Mouse (Mus musculus) myocyte (in vitro differentiated cells): Measurements from ENCODE around the gene Tom1l1.

ENCODE experiments used
- E2F4 ChIP-seq: IDR thresholded peaks from one replicate; pipeline ENCODE4 v1.6.1; 2011; ENCODE audit warnings: mild to moderate bottlenecking, control low read depth, moderate library complexity; ENCODE audit not compliant: insufficient read depth
- MAX ChIP-seq: IDR thresholded peaks from one replicate; pipeline ENCODE4 v1.6.1; 2011; ENCODE audit warnings: low read depth, mild to moderate bottlenecking, control low read depth
- MYOG ChIP-seq, 3 experiments: IDR thresholded peaks; one replicate each; pipeline ENCODE4 v1.6.1; 2011; ENCODE audit warnings: control low read depth in 2 of 3, low read depth in 2 of 3, mild to moderate bottlenecking in 2 of 3; ENCODE audit not compliant: insufficient read length in 2 of 3, control insufficient read depth in 1 of 3, insufficient read depth in 1 of 3
- POLR2A ChIP-seq: IDR thresholded peaks from one replicate; pipeline ENCODE4 v1.6.1; 2011; ENCODE audit warnings: low read depth, mild to moderate bottlenecking, control low read depth, moderate library complexity; ENCODE audit not compliant: insufficient read length
- POLR2AphosphoS2 ChIP-seq: IDR thresholded peaks from one replicate; pipeline ENCODE4 v1.6.1; 2011; ENCODE audit warnings: low read depth, control low read depth; ENCODE audit not compliant: insufficient read length
- SRF ChIP-seq: IDR thresholded peaks from one replicate; pipeline ENCODE4 v1.6.1; 2011; ENCODE audit warnings: low read depth; ENCODE audit not compliant: control insufficient read depth, insufficient read length
- TCF12 ChIP-seq: IDR thresholded peaks from one replicate; pipeline ENCODE4 v1.6.1; 2011; ENCODE audit warnings: mild to moderate bottlenecking, control low read depth; ENCODE audit not compliant: poor library complexity, insufficient read depth, severe bottlenecking
- TCF3 ChIP-seq: IDR thresholded peaks from one replicate; pipeline ENCODE4 v1.6.1; 2011; ENCODE audit warnings: low read depth, control low read depth; ENCODE audit not compliant: insufficient read length
- USF1 ChIP-seq: IDR thresholded peaks from one replicate; pipeline ENCODE4 v1.6.1; 2011; ENCODE audit warnings: low read depth, mild to moderate bottlenecking, control low read depth, moderate library complexity

- no peak for TF ChIP-seq MYOG (IDR thresholded peaks at IDR 0.05; ENCODE audit: control insufficient read depth in 1 of 3, insufficient read depth in 1 of 3, insufficient read length in 2 of 3, low read depth in 2 of 3)
- no peak for TF ChIP-seq POLR2A
- no peak for TF ChIP-seq MAX
- no peak for TF ChIP-seq POLR2AphosphoS2
- TF ChIP-seq USF1 = no peak
- TF ChIP-seq TCF3 = no peak
- TF ChIP-seq TCF12 = no peak
- no peak for TF ChIP-seq E2F4
- no peak for TF ChIP-seq SRF
Observed at GRCm38 (mm10) chr11:90663052-90663451, 25.1 kb downstream of the Tom1l1 start.
